Mouse (Mus musculus) hindbrain, embryonic 12.5 days (tissue): Measurements from ENCODE around the gene Bach1. TPM values are rescaled to one million over a fixed set of nuclear protein-coding genes. Genes with fewer than 3 reads are reported as not detected.
A peak's percentile ranks its signal among the peaks of the same experiment; 100 is the strongest.

Source experiments
- ATAC-seq: fragments of 200-750 bp; cut with Nextera tagmentation; 2 replicates; pipeline ENCODE4 v1.8.0; 2017; ENCODE audit warnings: moderate TSS enrichment; ENCODE audit not compliant: low FRiP score
- H3K27ac ChIP-seq: fragments of 300-500 bp; sonication (generic); 2 replicates; pipeline ENCODE4 v1.5.1; 2016; ENCODE audit warnings: mild to moderate bottlenecking
- H3K27me3 ChIP-seq: fragments of 300-500 bp; sonication (generic); 2 replicates; pipeline ENCODE4 v1.6.1; 2016; ENCODE audit warnings: mild to moderate bottlenecking
- H3K36me3 ChIP-seq: fragments of 300-500 bp; sonication (generic); 2 replicates; pipeline ENCODE4 v1.6.1; 2016; ENCODE audit warnings: mild to moderate bottlenecking
- H3K4me1 ChIP-seq: fragments of 300-500 bp; sonication (generic); 2 replicates; pipeline ENCODE4 v1.6.1; 2016
- H3K4me2 ChIP-seq: fragments of 300-500 bp; sonication (generic); replicated peaks from 2 replicates; pipeline ENCODE4 v1.6.1; 2016; ENCODE audit warnings: mild to moderate bottlenecking
- H3K4me3 ChIP-seq: fragments of 300-500 bp; sonication (generic); 2 replicates; pipeline ENCODE4 v1.5.1; 2016; ENCODE audit warnings: mild to moderate bottlenecking
- H3K9ac ChIP-seq: fragments of 300-500 bp; sonication (generic); 2 replicates; pipeline ENCODE4 v1.6.1; 2016; ENCODE audit warnings: mild to moderate bottlenecking, moderate library complexity
- H3K9me3 ChIP-seq: fragments of 300-500 bp; sonication (generic); replicated peaks from 2 replicates; pipeline ENCODE4 v1.6.1; 2016; ENCODE audit warnings: mild to moderate bottlenecking
- WGBS: fragments of 180-500 bp; shearing (Covaris S2); methylation state at CpG from one replicate; pipeline ENCODE4 v1.1.7; 2016; 5-methylcytosine and 5-hydroxymethylcytosine counted together
- polyA plus RNA-seq: library from polyadenylated mRNA; unstranded; fragments of >200 nt; fragmentation: Nextera tagmentation; extraction: Ambion mirVana; gene quantifications from 2 replicates; pipeline ENCODE4 v1.2.1, GENCODE M21; 2016

Gene Bach1
- polyA plus RNA-seq, 1 experiment from 2014 or later: 26.3 TPM

DNA sequence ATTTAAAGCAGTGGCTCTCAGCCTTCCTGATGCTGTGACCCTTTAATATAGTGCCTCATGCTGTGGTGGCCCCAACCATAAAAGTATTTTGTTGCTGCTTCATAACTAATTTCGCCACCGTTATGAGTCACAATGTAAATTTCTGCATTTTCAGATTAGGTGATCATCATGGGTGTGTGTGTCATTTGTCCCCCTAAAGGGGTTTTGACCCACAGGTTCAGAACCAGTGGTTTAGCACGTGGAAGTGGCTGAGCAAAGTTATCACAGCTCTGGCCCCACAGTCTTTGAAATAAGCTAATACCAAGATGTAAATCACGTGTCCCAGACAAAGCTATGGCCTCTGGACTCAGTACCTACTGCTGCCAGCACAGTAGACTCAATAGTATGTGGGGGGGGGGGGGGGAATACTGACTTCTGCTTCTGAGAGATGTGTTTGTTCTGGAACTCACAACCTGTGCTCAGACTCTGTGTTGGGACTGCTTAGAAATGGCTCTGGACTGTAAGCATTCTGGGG, 36.2 kb downstream of the Bach1 start:
- 90% methylated on average over 4 of the region's 4 CpGs for WGBS
- Histone ChIP-seq H3K9ac (no peak overlapping the region), H3K4me2 (no peak overlapping the region), H3K27ac (no peak overlapping the region), H3K27me3 (no peaks in the 10 kb centered on the region), H3K9me3 (no peaks in the 10 kb centered on the region), H3K4me3 (no peak overlapping the region), H3K4me1 (no peaks in the 10 kb centered on the region), H3K36me3 (peaks cover 12% of the 10 kb centered on the region)
- peak; percentile 13; the same call in 1 of the 2 replicates for ATAC-seq

DNA sequence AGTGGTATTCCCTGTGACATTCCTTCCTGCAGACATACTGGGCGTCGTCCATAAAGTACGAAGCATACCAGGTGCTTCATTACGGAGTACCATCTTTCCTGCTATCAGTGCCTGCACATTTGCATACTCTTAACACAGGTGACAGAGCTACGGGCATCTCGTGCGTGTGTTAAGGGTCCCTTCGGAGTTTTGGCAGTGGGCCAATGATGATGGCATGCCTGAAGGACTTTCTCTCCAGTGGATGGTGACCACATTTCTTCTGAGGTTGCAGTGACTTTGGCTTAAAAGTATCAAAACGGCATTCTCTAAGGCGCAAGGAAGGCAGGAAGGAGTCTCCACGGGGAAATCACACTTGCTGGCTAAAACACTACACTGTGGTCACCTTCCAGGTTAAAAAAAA, 37.4 kb downstream of the Bach1 start:
- H3K4me2 ChIP-seq: no peak overlapping the region
- H3K27ac ChIP-seq: no peak overlapping the region
- 91% methylated on average over 11 of the region's 11 CpGs for WGBS
- no peaks in the 10 kb centered on the region for H3K4me1 ChIP-seq
- no peaks in the 10 kb centered on the region for H3K9me3 ChIP-seq
- peaks cover under 1% of the 10 kb centered on the region; the same call in 1 of the 2 replicates for H3K36me3 ChIP-seq
- H3K4me3 ChIP-seq: no peak overlapping the region
- ATAC-seq: no peak
- no peaks in the 10 kb centered on the region for H3K27me3 ChIP-seq
- no peak overlapping the region for H3K9ac ChIP-seq

DNA sequence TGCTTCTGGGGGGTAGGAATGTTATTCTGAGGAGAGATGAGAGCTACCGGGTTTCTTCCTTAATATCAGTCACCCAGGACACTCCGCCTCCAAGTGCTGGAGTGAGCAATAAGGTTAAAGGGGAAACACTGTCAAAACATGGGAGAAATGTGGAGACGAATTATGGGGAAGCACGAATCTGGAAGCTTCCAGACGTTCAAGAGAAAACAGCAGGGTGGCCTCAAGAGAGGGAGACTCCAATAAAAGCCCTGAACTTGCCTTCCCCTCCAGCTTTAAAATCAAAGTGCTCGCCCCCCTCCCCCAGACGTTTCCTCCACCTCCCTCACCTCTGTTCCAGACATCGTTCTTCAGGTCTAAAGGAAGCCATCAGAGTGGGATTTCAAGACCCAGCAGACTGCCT, 38.6 kb downstream of the Bach1 start:
- no peak for ATAC-seq
- no peaks in the 10 kb centered on the region for H3K9me3 ChIP-seq
- no peaks in the 10 kb centered on the region for H3K4me1 ChIP-seq
- WGBS: 70% methylated on average over 8 of the region's 8 CpGs
- no peaks in the 10 kb centered on the region for H3K36me3 ChIP-seq
- no peak overlapping the region for H3K4me2 ChIP-seq
- H3K4me3 ChIP-seq: no peak overlapping the region
- H3K9ac ChIP-seq: no peak overlapping the region
- no peak overlapping the region for H3K27ac ChIP-seq
- no peaks in the 10 kb centered on the region for H3K27me3 ChIP-seq

DNA sequence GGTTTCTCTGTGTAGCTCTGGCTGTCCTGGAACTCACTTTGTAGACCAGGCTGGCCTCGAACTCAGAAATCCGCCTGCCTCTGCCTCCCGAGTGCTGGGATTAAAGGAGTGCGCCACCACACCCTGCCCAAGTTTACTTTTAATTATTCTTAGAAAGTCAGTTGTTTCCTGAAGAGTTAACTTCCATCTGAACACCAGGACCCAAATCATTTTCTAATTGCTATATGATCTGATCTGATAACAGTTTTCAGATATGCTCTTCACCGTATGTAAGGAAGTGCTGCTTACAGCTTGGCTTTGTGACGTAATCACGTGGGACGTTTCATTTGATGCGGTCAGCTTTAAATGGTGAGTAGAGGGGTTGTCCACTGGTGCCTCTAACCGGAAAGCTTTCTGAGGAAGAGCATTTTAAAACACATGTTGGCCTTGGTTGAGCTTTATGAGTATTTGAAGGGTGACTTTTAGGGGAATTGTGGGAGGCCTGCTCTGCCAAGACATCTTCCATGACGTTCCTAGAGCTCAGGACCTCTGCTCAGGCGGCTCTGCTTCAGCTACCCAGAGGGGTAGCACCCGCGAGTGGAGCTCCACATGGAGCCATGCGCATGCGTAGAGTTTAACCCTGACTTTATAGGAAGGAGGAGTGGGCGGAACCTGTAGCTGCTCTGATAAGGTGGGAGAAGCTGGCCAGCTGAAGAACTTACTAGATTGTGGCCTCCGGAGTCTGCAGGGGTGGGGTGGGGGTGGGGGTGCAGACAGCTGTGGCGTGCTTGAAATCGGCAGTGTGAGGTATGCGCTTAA, 39.3 kb downstream of the Bach1 start:
- no peak for ATAC-seq
- H3K4me1 ChIP-seq: no peaks in the 10 kb centered on the region
- H3K4me3 ChIP-seq: no peak overlapping the region
- no peaks in the 10 kb centered on the region for H3K9me3 ChIP-seq
- H3K36me3 ChIP-seq: no peaks in the 10 kb centered on the region
- H3K9ac ChIP-seq: no peak overlapping the region
- WGBS: 91% methylated on average over 21 of the region's 21 CpGs
- no peak overlapping the region for H3K4me2 ChIP-seq
- no peak overlapping the region for H3K27ac ChIP-seq
- no peaks in the 10 kb centered on the region for H3K27me3 ChIP-seq

DNA sequence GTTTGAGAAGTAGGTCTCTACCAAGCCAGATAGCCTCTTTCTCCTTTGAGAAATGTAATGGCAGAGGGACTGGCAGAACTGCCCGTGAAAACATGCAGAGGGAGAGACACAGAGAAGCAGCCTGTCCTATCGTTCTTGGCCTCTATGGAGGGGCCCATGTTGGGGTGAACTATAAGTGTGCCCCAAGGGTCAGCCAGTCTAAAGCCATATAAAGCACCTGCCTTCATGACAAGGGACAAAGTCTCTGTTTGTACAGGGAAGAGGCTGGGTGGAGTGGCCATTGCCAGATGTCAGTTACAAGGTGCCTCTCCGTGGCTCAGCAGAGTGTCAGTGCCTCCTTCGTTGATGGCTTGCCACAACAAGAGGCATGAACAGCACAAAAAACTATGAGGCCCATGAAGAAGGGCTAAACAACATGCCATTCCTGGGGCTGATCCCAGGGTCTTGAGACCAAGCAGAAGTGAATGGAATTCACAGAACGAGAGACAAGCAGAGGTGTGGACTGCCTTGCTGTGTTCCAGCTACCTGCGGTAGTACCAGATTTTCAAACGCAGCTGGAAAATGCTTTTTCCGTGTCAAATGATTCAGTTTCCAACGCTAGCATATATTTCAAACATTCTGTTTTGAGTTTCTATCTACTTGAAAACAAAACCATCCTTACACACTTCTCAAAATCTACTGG, 42.4 kb downstream of the Bach1 start:
- Histone ChIP-seq H3K27ac (no peak overlapping the region), H3K27me3 (no peaks in the 10 kb centered on the region), H3K4me3 (no peak overlapping the region), H3K4me1 (0 out of 2 replicates have a peak, but pooled peaks cover 6% of the 10 kb centered on the region), H3K9me3 (no peaks in the 10 kb centered on the region), H3K4me2 (no peak overlapping the region), H3K36me3 (no peaks in the 10 kb centered on the region), H3K9ac (no peak overlapping the region)
- no peak for ATAC-seq
- WGBS: 94% methylated on average over 9 of the region's 9 CpGs

DNA sequence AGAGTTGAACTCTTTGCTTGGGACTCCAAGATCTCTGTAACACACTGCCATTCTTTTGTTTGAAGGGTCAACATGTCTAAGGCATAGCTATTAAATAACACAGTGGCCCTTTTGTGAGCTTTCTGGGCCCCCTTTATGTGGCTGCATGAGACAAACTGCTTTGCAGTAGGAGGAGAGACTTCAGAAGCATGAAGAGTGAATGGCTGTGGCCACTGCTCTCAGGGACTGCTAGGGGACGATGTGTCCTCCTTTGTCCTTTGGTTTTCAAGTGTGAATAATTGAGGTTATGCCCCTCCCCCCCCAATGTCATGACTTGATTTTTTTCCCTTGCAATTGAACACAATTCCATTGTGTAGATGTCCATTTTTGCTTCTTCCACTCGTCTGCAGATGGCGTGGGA, 44.9 kb downstream of the Bach1 start:
- Histone ChIP-seq H3K9ac (no peak overlapping the region), H3K27ac (no peak overlapping the region), H3K4me1 (0 out of 2 replicates have a peak, but pooled peaks cover 6% of the 10 kb centered on the region), H3K9me3 (no peaks in the 10 kb centered on the region), H3K36me3 (no peaks in the 10 kb centered on the region), H3K4me3 (no peak overlapping the region), H3K27me3 (no peaks in the 10 kb centered on the region), H3K4me2 (no peak overlapping the region)
- ATAC-seq: peak; percentile 27; the same call in 1 of the 2 replicates
- 36% methylated on average over 3 of the region's 3 CpGs for WGBS

DNA sequence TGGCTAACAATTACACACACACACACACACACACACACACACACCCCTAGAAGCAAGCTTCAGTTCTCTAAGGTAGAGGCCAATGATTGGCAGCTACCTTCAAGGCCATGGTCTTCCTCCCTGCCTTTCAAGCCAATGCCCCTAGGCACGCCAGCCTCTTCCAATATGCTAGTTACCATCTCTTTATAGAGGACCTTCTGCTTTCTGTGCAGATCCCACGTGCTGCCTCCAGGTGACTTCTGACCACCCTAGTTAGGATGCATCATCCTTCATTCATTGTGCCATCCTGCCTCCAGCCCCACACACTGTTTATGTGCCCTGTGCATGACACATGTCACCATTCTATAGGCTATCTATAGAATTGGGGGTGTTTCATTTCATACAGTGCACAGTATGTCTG, 45.6 kb downstream of the Bach1 start:
- Histone ChIP-seq H3K27me3 (no peaks in the 10 kb centered on the region), H3K36me3 (no peaks in the 10 kb centered on the region), H3K4me2 (no peak overlapping the region), H3K4me1 (0 out of 2 replicates have a peak, but pooled peaks cover 6% of the 10 kb centered on the region), H3K9ac (no peak overlapping the region), H3K9me3 (no peaks in the 10 kb centered on the region), H3K27ac (no peak overlapping the region), H3K4me3 (no peak overlapping the region)
- ATAC-seq: no peak
- WGBS: 81% methylated on average over 2 of the region's 2 CpGs

DNA sequence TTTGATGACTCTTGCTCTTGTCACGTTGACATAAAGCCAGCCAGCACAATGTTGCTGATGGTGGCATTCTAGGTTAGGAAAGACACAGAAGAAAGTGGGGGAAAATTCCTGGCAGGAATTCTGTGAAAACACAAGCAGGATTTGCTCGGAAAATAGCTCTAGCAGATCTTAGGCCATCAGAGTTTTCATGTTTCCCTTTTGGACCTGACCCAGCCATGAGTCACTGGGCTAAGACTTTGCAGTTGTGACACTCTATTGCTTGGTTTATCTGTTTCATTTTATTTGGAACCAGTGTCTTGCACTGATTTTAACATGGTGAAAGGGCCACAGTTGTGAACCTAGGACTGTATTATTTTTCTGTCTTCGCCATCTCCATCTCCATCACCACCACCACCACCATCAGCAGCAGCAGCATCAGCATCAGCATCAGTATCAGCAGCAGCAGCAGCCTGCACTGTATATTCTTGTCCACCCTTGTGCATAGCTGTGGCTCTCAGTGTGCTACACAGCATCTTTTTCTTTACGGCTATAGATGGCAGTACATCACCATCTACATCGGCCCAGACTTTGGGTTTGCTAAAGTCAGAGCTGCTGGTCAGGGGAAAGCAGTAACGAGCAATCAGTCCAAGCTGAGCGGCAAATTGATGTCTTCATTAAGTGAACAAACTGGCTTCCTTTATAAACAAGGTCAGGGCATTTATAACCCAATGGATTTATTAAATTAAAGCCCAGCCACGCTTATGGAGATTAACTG, 46.6 kb downstream of the Bach1 start:
- Histone ChIP-seq H3K9ac (no peak overlapping the region), H3K36me3 (no peaks in the 10 kb centered on the region), H3K27ac (no peak overlapping the region), H3K9me3 (no peaks in the 10 kb centered on the region), H3K4me3 (no peak overlapping the region), H3K4me2 (no peak overlapping the region), H3K27me3 (no peaks in the 10 kb centered on the region), H3K4me1 (0 out of 2 replicates have a peak, but pooled peaks cover 6% of the 10 kb centered on the region)
- ATAC-seq: no peak
- 77% methylated on average over 8 of the region's 8 CpGs for WGBS

DNA sequence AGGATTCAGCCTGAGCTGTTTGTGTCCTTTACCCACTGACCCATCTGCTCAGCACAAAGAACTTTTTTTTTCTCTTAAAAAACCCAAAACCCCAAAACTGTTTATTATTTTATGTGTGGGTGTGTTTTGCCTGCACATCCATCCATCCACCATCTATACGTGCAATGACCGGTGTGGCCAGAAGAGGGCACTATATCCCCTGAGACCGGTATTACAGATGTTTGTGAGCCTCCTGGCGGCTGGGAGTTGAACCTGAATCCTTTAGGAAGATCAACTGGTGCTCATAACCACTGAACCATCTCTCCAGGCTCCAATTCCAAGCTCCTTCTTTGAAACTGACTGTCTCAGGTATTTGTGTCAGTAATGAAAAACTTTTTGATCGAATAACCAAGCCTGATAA, 48.0 kb downstream of the Bach1 start:
- no peak overlapping the region for H3K4me2 ChIP-seq
- no peak overlapping the region for H3K9ac ChIP-seq
- no peak overlapping the region for H3K4me3 ChIP-seq
- 29% methylated on average over 5 of the region's 5 CpGs for WGBS
- no peak overlapping the region for H3K27ac ChIP-seq
- no peaks in the 10 kb centered on the region for H3K9me3 ChIP-seq
- H3K36me3 ChIP-seq: no peaks in the 10 kb centered on the region
- no peak for ATAC-seq
- H3K27me3 ChIP-seq: no peaks in the 10 kb centered on the region
- 0 out of 2 replicates have a peak, but pooled peaks cover 6% of the 10 kb centered on the region for H3K4me1 ChIP-seq

DNA sequence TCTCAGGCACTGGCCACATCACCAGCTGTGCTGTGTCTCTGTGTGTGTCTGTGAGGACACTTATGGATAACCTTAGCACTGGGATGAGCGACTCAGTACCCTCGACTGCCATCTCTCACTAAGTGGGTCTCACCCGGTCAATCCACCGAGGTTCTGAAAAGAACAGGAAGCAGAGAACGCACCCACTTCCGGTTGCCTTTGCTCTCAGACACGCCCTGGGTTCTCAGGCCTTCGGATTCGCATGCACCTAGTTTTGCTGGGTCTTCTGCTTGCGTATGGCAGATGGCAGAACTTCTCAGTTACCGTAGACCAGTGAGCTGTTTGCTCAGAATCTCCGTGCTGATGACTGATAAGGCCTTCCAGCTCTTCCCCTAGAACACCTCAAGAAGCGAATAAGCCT, 52.5 kb downstream of the Bach1 start:
- ATAC-seq: no peak
- Histone ChIP-seq H3K4me3 (no peak overlapping the region), H3K27me3 (no peaks in the 10 kb centered on the region), H3K27ac (no peak overlapping the region), H3K4me1 (no peaks in the 10 kb centered on the region), H3K4me2 (no peak overlapping the region), H3K9ac (no peak overlapping the region), H3K36me3 (no peaks in the 10 kb centered on the region), H3K9me3 (no peaks in the 10 kb centered on the region)
- 96% methylated on average over 13 of the region's 13 CpGs for WGBS

DNA sequence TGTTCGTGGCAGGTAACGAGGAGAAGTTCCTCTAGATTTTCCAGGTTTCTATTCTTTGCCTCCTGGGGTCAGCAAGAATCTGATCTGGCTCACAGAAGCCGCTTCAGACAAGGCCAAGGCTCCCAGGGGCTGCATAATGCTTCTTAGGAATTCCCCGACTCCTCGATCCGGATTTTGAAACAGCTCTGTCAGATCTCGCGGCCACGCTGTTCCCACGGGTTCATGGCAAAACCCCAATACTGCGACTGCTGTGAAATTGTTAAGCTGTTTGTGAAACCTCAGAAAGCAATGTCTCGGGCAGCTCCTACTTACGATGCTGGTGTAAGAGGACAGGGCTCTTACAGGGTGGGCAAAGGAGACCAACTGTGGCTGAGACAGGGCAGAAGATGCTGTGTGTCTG, 53.7 kb downstream of the Bach1 start:
- Histone ChIP-seq H3K4me3 (no peak overlapping the region), H3K4me2 (no peak overlapping the region), H3K27me3 (no peaks in the 10 kb centered on the region), H3K4me1 (no peaks in the 10 kb centered on the region), H3K36me3 (no peaks in the 10 kb centered on the region), H3K9ac (no peak overlapping the region), H3K27ac (no peak overlapping the region), H3K9me3 (no peaks in the 10 kb centered on the region)
- 68% methylated on average over 13 of the region's 13 CpGs for WGBS
- no peak for ATAC-seq

DNA sequence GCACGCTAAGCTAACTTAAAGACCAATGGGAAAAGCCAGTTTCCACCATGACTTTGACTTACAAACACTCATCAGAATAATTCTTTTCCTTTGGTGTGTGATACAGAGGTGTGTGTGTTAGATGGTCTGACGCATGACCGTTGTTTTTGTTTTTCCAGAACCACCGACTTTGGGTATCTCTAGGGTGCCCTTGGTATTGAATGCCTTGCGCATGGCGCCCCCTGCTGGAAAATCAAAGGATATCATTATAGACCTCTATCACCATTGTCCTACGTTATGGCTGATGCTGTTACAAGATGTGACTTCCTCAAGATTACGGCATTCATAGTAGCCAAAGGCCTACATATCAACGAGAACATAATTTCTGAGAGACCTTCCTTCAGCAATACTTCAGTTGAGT, 56.1 kb downstream of the Bach1 start:
- H3K27me3 ChIP-seq: no peaks in the 10 kb centered on the region
- H3K9ac ChIP-seq: no peak overlapping the region
- H3K4me2 ChIP-seq: no peak overlapping the region
- 0 out of 2 replicates have a peak, but pooled peaks have one; percentile 6 for ATAC-seq
- H3K4me1 ChIP-seq: no peaks in the 10 kb centered on the region
- H3K27ac ChIP-seq: no peak overlapping the region
- H3K36me3 ChIP-seq: no peaks in the 10 kb centered on the region
- no peaks in the 10 kb centered on the region for H3K9me3 ChIP-seq
- WGBS: 70% methylated on average over 9 of the region's 9 CpGs
- no peak overlapping the region for H3K4me3 ChIP-seq
